Mouse (Mus musculus): ENCODE data around the gene Klhl33. TPM values are rescaled to one million over a fixed set of nuclear protein-coding genes. Genes with fewer than 3 reads are reported as not detected.
"Not testable (repeated sequence)": the region's sequence is repeated elsewhere in the genome, so short reads cannot be mapped to it uniquely, and the experiment has no call there.

Klhl33 gene
- polyA plus RNA-seq, 1 experiment, result 0.26 TPM

DNA sequence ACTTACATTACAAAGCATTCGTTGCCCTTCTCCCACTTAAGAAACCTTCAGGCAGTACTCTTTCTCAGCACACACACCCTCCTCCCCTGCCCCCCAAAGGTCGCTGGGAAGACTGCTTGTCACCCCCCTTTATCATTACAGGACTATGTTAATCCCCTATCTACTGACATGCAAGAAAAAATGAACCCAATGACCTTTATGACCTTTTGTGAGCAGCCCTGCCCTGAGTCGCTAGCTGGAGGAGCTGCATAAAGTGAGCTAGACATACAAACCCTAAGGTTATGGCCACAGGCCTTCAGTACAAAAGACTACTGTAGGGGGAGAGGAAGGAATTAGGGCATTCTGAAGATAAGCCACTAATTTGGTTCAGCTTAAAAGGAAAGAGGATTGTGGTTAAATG lies 14.0 kb upstream of the Klhl33 start:
- no peaks in the 10 kb centered on the region for H3K79me2 ChIP-seq (ENCODE audit: control insufficient read depth, insufficient read depth)
- peaks cover 9% of the 10 kb centered on the region for H3K36me3 ChIP-seq (ENCODE audit: control insufficient read depth, insufficient read depth)
- no peaks in the 10 kb centered on the region for H3K79me3 ChIP-seq (ENCODE audit: low read depth)
- no peak overlapping the region for H3K4me3 ChIP-seq (ENCODE audit: insufficient read depth, poor library complexity, severe bottlenecking)
- H3ac ChIP-seq (ENCODE audit: control insufficient read depth, insufficient read length, low read depth), result no peak overlapping the region
- no peak for TF ChIP-seq CTCF (IDR thresholded peaks at IDR 0.05; ENCODE audit: control insufficient read depth, insufficient read depth, insufficient read length)
- TF ChIP-seq CEBPB (IDR thresholded peaks at IDR 0.05; ENCODE audit: low read depth), result no peak
- TF ChIP-seq MYOG (IDR thresholded peaks at IDR 0.05; ENCODE audit: control insufficient read depth, extremely low read depth, insufficient read length), result no peak
- no peak for TF ChIP-seq FOSL1 (IDR thresholded peaks at IDR 0.05; ENCODE audit: insufficient read depth, low read length, poor library complexity, severe bottlenecking)
- TF ChIP-seq USF1 (IDR thresholded peaks at IDR 0.05; ENCODE audit: low read depth), result no peak
- no peak for TF ChIP-seq MAX (IDR thresholded peaks at IDR 0.05)
- no peaks in the 10 kb centered on the region for H3K27me3 ChIP-seq (ENCODE audit: control insufficient read depth, insufficient read depth, insufficient read length)

DNA sequence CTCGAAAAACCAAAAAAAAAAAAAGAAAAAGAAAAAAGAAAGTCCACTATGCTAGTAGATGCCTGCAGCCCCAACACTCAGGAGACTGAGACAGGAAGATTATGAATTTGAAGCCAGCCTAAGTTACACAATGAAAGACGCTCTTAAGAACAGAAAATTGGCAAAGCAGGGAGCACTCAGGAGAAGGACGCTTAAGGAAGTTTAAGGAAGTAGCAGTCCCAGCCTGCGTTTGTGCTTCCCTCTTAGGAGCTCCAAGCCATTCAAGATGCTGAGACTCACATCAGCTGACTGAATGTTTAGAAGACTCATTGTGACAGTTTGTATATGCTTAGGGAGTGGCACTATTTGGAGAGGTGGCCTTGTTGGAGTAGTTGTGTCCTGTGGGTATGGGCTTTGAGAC lies 10.8 kb upstream of the Klhl33 start:
- Histone ChIP-seq H3K36me3 (ENCODE audit: control insufficient read depth, insufficient read depth) (no peaks in the 10 kb centered on the region), H3K27me3 (ENCODE audit: control insufficient read depth, insufficient read depth, insufficient read length) (no peaks in the 10 kb centered on the region), H3ac (ENCODE audit: control insufficient read depth, insufficient read length, low read depth) (no peak overlapping the region), H3K79me2 (ENCODE audit: control insufficient read depth, insufficient read depth) (no peaks in the 10 kb centered on the region), H3K4me3 (ENCODE audit: insufficient read depth, poor library complexity, severe bottlenecking) (no peak overlapping the region), H3K79me3 (ENCODE audit: low read depth) (no peaks in the 10 kb centered on the region)
- no peak for TF ChIP-seq FOSL1 (IDR thresholded peaks at IDR 0.05; ENCODE audit: insufficient read depth, low read length, poor library complexity, severe bottlenecking)
- TF ChIP-seq USF1 (IDR thresholded peaks at IDR 0.05; ENCODE audit: low read depth), result no peak

- H3K4me3 ChIP-seq (ENCODE audit: insufficient read depth, poor library complexity, severe bottlenecking); H3K79me2 ChIP-seq (ENCODE audit: control insufficient read depth, insufficient read depth); H3ac ChIP-seq (ENCODE audit: control insufficient read depth, insufficient read length, low read depth); H3K36me3 ChIP-seq (ENCODE audit: control insufficient read depth, insufficient read depth); H3K27me3 ChIP-seq (ENCODE audit: control insufficient read depth, insufficient read depth, insufficient read length); H3K79me3 ChIP-seq (ENCODE audit: low read depth): not testable (repeated sequence)
These were observed 8.0 kb upstream of the Klhl33 start for GRCm38 (mm10) chr14:50905327-50905726.

GRCm38 (mm10) chr14:50904828-50905129 lies 7.5 kb upstream of the Klhl33 start:
- no peaks in the 10 kb centered on the region for H3K79me3 ChIP-seq (ENCODE audit: low read depth)
- no peaks in the 10 kb centered on the region for H3K27me3 ChIP-seq (ENCODE audit: control insufficient read depth, insufficient read depth, insufficient read length)
- no peak overlapping the region for H3K4me3 ChIP-seq (ENCODE audit: insufficient read depth, poor library complexity, severe bottlenecking)
- H3K79me2 ChIP-seq (ENCODE audit: control insufficient read depth, insufficient read depth), result no peaks in the 10 kb centered on the region
- H3K36me3 ChIP-seq (ENCODE audit: control insufficient read depth, insufficient read depth), result no peaks in the 10 kb centered on the region
- TF ChIP-seq FOSL1 (IDR thresholded peaks at IDR 0.05; ENCODE audit: insufficient read depth, low read length, poor library complexity, severe bottlenecking), result no peak
- no peak for TF ChIP-seq CTCF (IDR thresholded peaks at IDR 0.05; ENCODE audit: control insufficient read depth, insufficient read depth, insufficient read length)
- no peak for TF ChIP-seq MYOD1 (IDR thresholded peaks at IDR 0.05; ENCODE audit: control insufficient read depth, insufficient read length, low read depth)
- TF ChIP-seq USF1 (IDR thresholded peaks at IDR 0.05; ENCODE audit: low read depth), result no peak
- TF ChIP-seq MAX (IDR thresholded peaks at IDR 0.05), result no peak
- TF ChIP-seq CEBPB (IDR thresholded peaks at IDR 0.05; ENCODE audit: low read depth), result no peak
- TF ChIP-seq MYOG (IDR thresholded peaks at IDR 0.05; ENCODE audit: control insufficient read depth, extremely low read depth, insufficient read length), result no peak
- H3ac ChIP-seq (ENCODE audit: control insufficient read depth, insufficient read length, low read depth), result no peak overlapping the region

DNA sequence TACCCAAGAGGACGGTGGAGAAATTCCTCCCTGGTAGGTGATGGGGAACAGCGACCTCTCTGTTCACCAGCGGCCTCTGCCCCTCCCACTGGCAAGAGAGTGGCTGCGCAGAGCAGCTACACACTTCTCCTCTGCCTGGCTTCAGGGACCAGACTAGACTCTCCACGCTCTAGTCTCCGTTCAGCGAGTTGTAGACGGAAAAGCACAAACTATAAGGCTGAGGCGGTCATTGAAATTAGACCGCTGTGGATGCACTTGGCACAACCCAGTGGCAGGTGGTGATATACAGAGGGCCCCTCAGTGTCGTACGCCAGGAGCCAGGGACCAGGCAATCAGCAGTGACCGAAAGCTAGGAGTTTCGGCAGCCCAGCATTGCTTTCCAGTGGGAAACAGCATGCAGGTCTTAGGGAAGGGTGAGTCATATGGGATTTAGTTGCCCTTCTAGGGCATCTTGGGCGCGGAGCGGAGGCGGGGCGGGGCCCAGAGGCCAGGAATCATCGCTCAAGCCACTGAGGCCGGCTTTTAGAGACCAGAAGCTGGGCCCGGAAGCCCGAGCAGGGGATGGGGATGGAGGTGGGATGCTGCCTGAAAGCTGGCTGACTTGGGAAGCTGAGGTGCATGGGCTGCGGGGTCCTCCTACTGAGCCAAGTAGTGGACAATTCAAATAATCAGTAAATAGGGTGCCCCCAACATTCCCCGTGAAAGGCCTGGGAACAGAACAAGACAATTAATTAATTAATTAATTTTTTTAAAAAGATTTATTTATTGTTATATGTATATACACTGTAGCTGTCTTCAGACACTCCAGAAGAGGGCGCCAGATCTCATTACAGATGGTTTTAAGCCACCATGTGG lies 6.9 kb upstream of the Klhl33 start:
- Histone ChIP-seq H3K27me3 (ENCODE audit: control insufficient read depth, insufficient read depth, insufficient read length) (no peaks in the 10 kb centered on the region), H3K79me2 (ENCODE audit: control insufficient read depth, insufficient read depth) (no peaks in the 10 kb centered on the region), H3K79me3 (ENCODE audit: low read depth) (no peaks in the 10 kb centered on the region), H3K4me3 (ENCODE audit: insufficient read depth, poor library complexity, severe bottlenecking) (no peak overlapping the region), H3K36me3 (ENCODE audit: control insufficient read depth, insufficient read depth) (no peaks in the 10 kb centered on the region), H3ac (ENCODE audit: control insufficient read depth, insufficient read length, low read depth) (no peak overlapping the region)
- TF ChIP-seq MYOD1 (IDR thresholded peaks at IDR 0.05; ENCODE audit: control insufficient read depth, insufficient read length, low read depth) (no peak), MYOG (IDR thresholded peaks at IDR 0.05; ENCODE audit: control insufficient read depth, extremely low read depth, insufficient read length) (no peak), CTCF (IDR thresholded peaks at IDR 0.05; ENCODE audit: control insufficient read depth, insufficient read depth, insufficient read length) (no peak), CEBPB (IDR thresholded peaks at IDR 0.05; ENCODE audit: low read depth) (no peak)

- H3K79me3 ChIP-seq (ENCODE audit: low read depth); H3K4me3 ChIP-seq (ENCODE audit: insufficient read depth, poor library complexity, severe bottlenecking); H3ac ChIP-seq (ENCODE audit: control insufficient read depth, insufficient read length, low read depth); H3K79me2 ChIP-seq (ENCODE audit: control insufficient read depth, insufficient read depth); H3K27me3 ChIP-seq (ENCODE audit: control insufficient read depth, insufficient read depth, insufficient read length); H3K36me3 ChIP-seq (ENCODE audit: control insufficient read depth, insufficient read depth): not testable (repeated sequence)
These were observed 685 bp upstream of the Klhl33 start for GRCm38 (mm10) chr14:50897992-50898391.
